Mouse (Mus musculus): ENCODE data around the gene Myrip. TPM values are rescaled to one million over a fixed set of nuclear protein-coding genes. Genes with fewer than 3 reads are reported as not detected.

Gene Myrip
- polyA plus RNA-seq, 1 experiment from 2014 or later: 2.2 TPM

DNA sequence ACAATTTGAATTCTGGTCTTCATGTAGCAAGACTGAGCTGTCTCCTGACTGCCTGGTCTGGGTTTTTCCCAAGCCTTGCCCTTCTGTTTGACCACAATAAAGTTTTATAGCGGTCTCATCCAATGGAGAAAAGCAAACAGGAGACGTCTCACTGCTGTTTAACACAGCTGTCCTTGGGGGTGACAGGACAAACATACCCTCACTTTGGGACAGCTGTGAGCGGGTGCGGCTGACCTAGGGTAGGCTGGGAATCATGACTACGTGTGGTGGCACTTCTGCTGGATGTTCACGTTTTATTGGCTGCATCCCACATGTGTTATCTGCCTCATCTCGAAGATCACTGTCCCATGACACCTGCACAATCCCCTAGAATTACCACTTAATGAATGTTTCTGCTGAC lies 49.7 kb downstream of the Myrip start:
- Histone ChIP-seq H3K4me2 (ENCODE audit: low read length) (no peak overlapping the region), H3K27me3 (replicated peaks; ENCODE audit: control insufficient read depth, insufficient read depth, low read length) (no peaks in the 10 kb centered on the region), H3K4me3 (replicated peaks; ENCODE audit: low read length) (no peak overlapping the region), H3K4me1 (replicated peaks; ENCODE audit: control insufficient read depth, insufficient read depth, low read length) (peaks cover 9% of the 10 kb centered on the region), H3K9ac (replicated peaks; ENCODE audit: low read depth, low read length) (no peak overlapping the region), H3K27ac (ENCODE audit: low read length) (no peak overlapping the region), H3K9me3 (ENCODE audit: control insufficient read depth, low read length) (no peaks in the 10 kb centered on the region), H3K36me3 (ENCODE audit: control insufficient read depth, insufficient read depth) (no peaks in the 10 kb centered on the region)
- no peak for ATAC-seq
- whole genome bisulfite sequencing: 88% methylated on average over 7 of the region's 7 CpGs

DNA sequence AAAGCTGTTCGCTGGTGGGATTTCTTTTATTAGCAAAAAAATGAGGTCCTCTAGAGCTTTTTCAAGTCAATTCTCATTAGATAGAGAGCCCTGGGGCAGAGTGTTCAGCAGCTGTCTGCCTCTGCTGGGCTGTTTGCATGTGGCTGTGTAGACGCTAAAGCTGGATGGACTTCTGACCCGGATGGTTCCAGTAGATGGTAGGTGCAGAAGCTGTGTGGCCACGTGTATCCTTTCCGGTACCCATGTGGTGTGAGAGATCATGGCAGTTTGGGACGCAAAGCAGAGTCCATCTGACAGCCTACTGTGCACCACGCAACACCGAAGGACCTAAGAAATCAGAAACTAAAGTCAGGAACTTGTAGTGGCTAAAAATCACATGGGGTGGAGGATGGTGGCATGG lies 50.2 kb downstream of the Myrip start:
- Histone ChIP-seq H3K4me3 (replicated peaks; ENCODE audit: low read length) (no peak overlapping the region), H3K4me2 (ENCODE audit: low read length) (no peak overlapping the region), H3K27me3 (replicated peaks; ENCODE audit: control insufficient read depth, insufficient read depth, low read length) (no peaks in the 10 kb centered on the region), H3K9me3 (ENCODE audit: control insufficient read depth, low read length) (no peaks in the 10 kb centered on the region), H3K9ac (replicated peaks; ENCODE audit: low read depth, low read length) (no peak overlapping the region), H3K4me1 (replicated peaks; ENCODE audit: control insufficient read depth, insufficient read depth, low read length) (peaks cover 8% of the 10 kb centered on the region), H3K36me3 (ENCODE audit: control insufficient read depth, insufficient read depth) (no peaks in the 10 kb centered on the region), H3K27ac (ENCODE audit: low read length) (no peak overlapping the region)
- WGBS: 93% methylated on average over 8 of the region's 8 CpGs
- no peak for ATAC-seq

DNA sequence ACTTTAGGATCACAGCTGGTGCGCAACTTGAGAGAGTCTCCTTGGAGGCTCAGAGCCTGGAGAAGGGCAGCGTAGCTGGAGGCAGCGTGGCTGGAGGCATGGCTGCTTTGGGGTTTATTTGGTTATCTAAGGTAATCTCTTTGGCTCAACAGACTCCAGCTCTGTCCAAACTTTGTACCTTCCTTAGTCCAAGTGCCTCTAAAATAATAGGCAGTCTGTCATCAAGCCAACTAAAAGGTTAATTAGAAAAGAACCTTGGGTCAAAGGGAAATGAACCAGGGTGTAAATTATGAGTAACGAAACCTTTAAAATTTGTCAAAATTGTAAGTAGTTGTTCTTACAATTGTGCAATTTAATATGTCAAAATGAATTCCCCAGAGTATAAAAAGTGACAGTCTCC lies 51.7 kb downstream of the Myrip start:
- H3K27me3 ChIP-seq (replicated peaks; ENCODE audit: control insufficient read depth, insufficient read depth, low read length): no peaks in the 10 kb centered on the region
- no peak for ATAC-seq
- H3K9ac ChIP-seq (replicated peaks; ENCODE audit: low read depth, low read length): no peak overlapping the region
- no peak overlapping the region for H3K4me3 ChIP-seq (replicated peaks; ENCODE audit: low read length)
- H3K27ac ChIP-seq (ENCODE audit: low read length): no peak overlapping the region
- H3K36me3 ChIP-seq (ENCODE audit: control insufficient read depth, insufficient read depth): no peaks in the 10 kb centered on the region
- 91% methylated on average over 4 of the region's 4 CpGs for WGBS
- no peaks in the 10 kb centered on the region for H3K9me3 ChIP-seq (ENCODE audit: control insufficient read depth, low read length)
- peaks cover 8% of the 10 kb centered on the region for H3K4me1 ChIP-seq (replicated peaks; ENCODE audit: control insufficient read depth, insufficient read depth, low read length)
- H3K4me2 ChIP-seq (ENCODE audit: low read length): no peak overlapping the region

DNA sequence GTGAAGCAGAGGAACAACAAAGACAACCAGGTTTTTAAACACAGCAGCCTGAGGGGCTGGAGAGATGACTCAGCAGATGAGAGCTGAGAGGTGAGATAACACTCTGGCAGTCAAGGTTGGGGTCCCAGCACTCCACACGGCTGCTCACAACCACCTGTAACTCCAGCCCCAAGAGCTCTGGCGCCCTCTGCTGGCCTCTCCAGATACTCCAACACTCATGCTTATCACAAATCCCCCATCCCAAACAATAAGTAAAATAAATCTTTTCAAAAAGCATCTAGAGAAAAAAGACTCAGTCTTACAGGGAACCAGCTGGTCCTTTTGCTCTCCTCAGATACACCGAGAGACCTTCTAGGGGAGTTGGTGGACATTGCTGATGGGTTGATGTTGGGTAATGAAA lies 52.7 kb downstream of the Myrip start:
- no peaks in the 10 kb centered on the region for H3K9me3 ChIP-seq (ENCODE audit: control insufficient read depth, low read length)
- H3K27ac ChIP-seq (ENCODE audit: low read length): no peak overlapping the region
- peaks cover 5% of the 10 kb centered on the region for H3K4me1 ChIP-seq (replicated peaks; ENCODE audit: control insufficient read depth, insufficient read depth, low read length)
- no peak for ATAC-seq
- no peak overlapping the region for H3K9ac ChIP-seq (replicated peaks; ENCODE audit: low read depth, low read length)
- no peaks in the 10 kb centered on the region for H3K27me3 ChIP-seq (replicated peaks; ENCODE audit: control insufficient read depth, insufficient read depth, low read length)
- no peak overlapping the region for H3K4me3 ChIP-seq (replicated peaks; ENCODE audit: low read length)
- no peak overlapping the region for H3K4me2 ChIP-seq (ENCODE audit: low read length)
- WGBS: 70% methylated on average over 3 of the region's 3 CpGs
- no peaks in the 10 kb centered on the region for H3K36me3 ChIP-seq (ENCODE audit: control insufficient read depth, insufficient read depth)

DNA sequence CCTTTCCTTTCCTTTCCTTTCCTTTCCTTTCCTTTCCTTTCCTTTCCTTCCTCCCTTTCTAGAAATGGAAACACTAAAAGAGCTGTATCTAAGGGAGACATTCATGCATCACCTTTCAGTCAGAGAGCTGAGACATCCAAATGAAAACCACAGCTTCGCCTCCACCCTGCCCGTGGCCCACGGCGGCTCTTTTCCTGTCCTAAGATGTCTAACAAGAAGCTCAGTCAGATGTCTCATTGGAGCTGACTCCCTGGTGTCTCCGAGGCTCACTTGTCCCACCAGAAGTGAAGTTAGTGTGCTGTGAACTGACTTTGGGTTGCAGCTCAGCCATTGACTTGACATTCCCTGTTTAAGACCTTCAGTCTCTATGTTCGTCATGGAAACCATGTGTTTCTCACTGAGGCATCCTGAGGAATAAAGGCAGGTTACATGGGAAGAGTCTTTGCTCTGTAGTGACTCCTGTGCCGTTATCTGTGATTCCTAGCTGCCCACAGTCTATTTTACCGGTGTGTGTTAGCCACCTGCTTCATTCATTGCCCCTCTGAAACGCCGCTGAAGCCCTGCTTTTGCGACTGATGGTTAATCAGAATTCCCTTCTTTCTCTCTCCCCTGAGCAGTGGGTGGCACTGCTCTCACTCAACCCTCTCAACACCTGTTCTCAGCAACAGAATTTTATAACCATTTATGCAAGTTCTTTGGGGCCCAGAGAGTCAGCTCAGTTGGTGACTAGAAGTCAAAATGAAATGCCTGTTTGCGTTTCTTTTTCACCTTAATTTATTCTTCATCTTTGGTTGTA lies 53.4 kb downstream of the Myrip start:
- Histone ChIP-seq H3K27ac (ENCODE audit: low read length) (no peak overlapping the region), H3K9me3 (ENCODE audit: control insufficient read depth, low read length) (no peaks in the 10 kb centered on the region), H3K27me3 (replicated peaks; ENCODE audit: control insufficient read depth, insufficient read depth, low read length) (no peaks in the 10 kb centered on the region), H3K9ac (replicated peaks; ENCODE audit: low read depth, low read length) (no peak overlapping the region), H3K4me1 (replicated peaks; ENCODE audit: control insufficient read depth, insufficient read depth, low read length) (no peaks in the 10 kb centered on the region), H3K36me3 (ENCODE audit: control insufficient read depth, insufficient read depth) (no peaks in the 10 kb centered on the region), H3K4me2 (ENCODE audit: low read length) (no peak overlapping the region), H3K4me3 (replicated peaks; ENCODE audit: low read length) (no peak overlapping the region)
- ATAC-seq: no peak
- WGBS: 92% methylated on average over 12 of the region's 12 CpGs

DNA sequence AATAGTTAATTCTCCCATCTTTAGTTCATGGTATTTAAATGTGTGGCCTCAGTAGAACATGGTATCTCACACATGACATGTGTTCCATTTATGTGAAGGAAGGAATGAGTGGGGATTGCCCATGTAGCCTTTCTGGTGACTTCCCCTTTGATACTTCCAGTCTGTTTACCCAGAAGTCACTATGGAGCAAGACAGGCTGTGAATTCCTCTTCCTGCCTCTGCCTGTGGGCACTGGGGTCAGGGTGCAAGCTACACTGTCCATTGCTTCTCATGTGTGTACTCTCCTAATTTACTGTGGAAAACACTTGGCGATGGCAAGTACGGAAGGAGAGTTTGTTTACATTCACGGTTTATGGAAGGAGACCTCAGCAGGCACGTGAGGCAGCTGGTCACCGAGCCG lies 55.2 kb downstream of the Myrip start:
- Histone ChIP-seq H3K36me3 (ENCODE audit: control insufficient read depth, insufficient read depth) (no peaks in the 10 kb centered on the region), H3K27ac (ENCODE audit: low read length) (no peak overlapping the region), H3K9me3 (ENCODE audit: control insufficient read depth, low read length) (no peaks in the 10 kb centered on the region), H3K4me2 (ENCODE audit: low read length) (no peak overlapping the region), H3K4me1 (replicated peaks; ENCODE audit: control insufficient read depth, insufficient read depth, low read length) (no peaks in the 10 kb centered on the region; the same call in 1 of the 2 replicates), H3K27me3 (replicated peaks; ENCODE audit: control insufficient read depth, insufficient read depth, low read length) (no peaks in the 10 kb centered on the region), H3K4me3 (replicated peaks; ENCODE audit: low read length) (no peak overlapping the region), H3K9ac (replicated peaks; ENCODE audit: low read depth, low read length) (no peak overlapping the region)
- WGBS: 94% methylated on average over 6 of the region's 6 CpGs
- no peak for ATAC-seq

DNA sequence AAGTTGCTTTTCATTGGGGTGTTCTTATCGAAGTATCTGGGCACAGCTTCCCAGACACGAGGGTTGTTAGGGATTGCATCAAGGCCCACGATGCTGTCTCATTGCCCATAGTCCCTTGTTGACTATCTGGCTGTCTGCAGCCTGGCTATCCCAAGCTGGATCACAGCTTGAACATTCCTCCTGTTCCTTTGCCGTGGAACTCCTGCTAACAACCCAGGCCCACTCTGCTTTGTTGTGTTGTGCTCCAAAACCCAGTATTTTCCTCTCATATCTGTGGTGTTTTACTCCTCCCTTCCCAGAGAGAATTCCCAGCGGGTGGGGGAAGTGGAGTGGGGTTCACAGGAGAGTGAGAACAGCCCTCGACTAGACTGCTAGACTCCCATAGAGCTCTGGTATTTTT lies 56.7 kb downstream of the Myrip start:
- Histone ChIP-seq H3K4me2 (ENCODE audit: low read length) (no peak overlapping the region), H3K9me3 (ENCODE audit: control insufficient read depth, low read length) (no peaks in the 10 kb centered on the region), H3K27me3 (replicated peaks; ENCODE audit: control insufficient read depth, insufficient read depth, low read length) (no peaks in the 10 kb centered on the region), H3K36me3 (ENCODE audit: control insufficient read depth, insufficient read depth) (no peaks in the 10 kb centered on the region), H3K9ac (replicated peaks; ENCODE audit: low read depth, low read length) (no peak overlapping the region), H3K4me3 (replicated peaks; ENCODE audit: low read length) (no peak overlapping the region), H3K4me1 (replicated peaks; ENCODE audit: control insufficient read depth, insufficient read depth, low read length) (no peaks in the 10 kb centered on the region; the same call in 1 of the 2 replicates), H3K27ac (ENCODE audit: low read length) (no peak overlapping the region)
- no peak for ATAC-seq
- WGBS: 80% methylated on average over 6 of the region's 6 CpGs

DNA sequence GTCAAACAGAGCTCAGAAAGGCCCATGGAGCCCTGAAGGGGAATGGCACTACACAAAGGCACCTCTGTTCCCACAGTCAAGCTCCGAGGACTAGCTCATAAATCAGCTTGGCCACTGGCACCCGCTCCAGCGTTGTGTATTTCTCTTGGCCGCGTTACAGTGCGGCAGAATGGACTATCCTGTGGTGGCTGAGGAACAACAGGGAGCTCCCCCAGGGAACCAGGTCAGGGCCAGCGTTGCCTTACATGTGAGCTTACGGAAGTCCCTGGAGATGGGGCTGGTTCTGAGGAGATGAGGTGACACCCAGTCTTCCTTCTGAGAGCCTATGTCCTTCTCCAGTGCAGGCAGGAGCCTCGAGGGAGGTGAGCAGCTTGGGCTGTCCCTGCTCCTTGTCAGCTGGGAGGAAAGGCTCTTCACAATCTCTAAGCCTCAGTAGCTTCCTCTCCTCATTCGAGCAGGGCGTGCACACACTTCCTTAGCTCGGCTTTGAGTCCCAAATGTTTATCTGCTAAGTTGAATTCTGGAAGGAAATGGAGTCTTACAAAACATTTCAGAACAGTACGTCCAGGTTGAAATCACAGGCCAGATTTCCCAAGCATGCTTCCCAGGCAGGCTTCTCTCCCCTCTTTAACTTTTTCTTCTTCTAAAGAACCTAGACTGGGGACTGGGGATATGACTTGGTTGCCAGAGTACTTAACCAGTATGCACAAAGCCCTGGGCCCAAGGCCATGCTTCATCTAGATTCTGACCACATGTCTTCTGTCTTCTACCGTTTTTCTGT lies 59.3 kb downstream of the Myrip start:
- WGBS: 62% methylated on average over 14 of the region's 14 CpGs

DNA sequence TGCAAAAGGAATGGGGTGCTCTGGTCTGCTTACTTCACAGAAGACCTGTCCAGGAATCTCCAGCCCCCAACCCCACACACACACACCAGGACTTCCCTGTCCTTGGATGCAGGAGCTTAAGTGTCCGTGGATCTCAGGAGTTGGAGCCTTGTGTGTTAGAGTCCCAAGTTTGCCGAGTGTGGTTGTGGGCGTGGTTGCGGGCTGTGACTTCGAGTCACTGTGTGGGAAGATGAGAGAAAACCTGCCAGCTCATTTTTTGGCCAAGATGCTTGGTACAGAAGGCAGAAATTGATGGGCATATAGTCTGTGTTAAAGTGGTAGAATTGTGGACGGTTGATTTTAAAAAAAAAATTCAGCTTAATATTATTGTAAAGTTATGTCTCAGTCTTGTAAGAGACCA lies 60.3 kb downstream of the Myrip start:
- Histone ChIP-seq H3K9ac (replicated peaks; ENCODE audit: low read depth, low read length) (no peak overlapping the region), H3K4me2 (ENCODE audit: low read length) (no peak overlapping the region), H3K27ac (ENCODE audit: low read length) (no peak overlapping the region), H3K4me1 (replicated peaks; ENCODE audit: control insufficient read depth, insufficient read depth, low read length) (no peaks in the 10 kb centered on the region; the same call in 1 of the 2 replicates), H3K9me3 (ENCODE audit: control insufficient read depth, low read length) (no peaks in the 10 kb centered on the region), H3K27me3 (replicated peaks; ENCODE audit: control insufficient read depth, insufficient read depth, low read length) (no peaks in the 10 kb centered on the region), H3K4me3 (replicated peaks; ENCODE audit: low read length) (no peak overlapping the region), H3K36me3 (ENCODE audit: control insufficient read depth, insufficient read depth) (no peaks in the 10 kb centered on the region)
- 87% methylated on average over 6 of the region's 6 CpGs for WGBS
- no peak for ATAC-seq

More for the DNA sequence above, 59.3 kb downstream of the Myrip start:
- H3K27ac ChIP-seq (ENCODE audit: low read length): no peak overlapping the region
- no peaks in the 10 kb centered on the region for H3K27me3 ChIP-seq (replicated peaks; ENCODE audit: control insufficient read depth, insufficient read depth, low read length)
- no peaks in the 10 kb centered on the region; the same call in 1 of the 2 replicates for H3K4me1 ChIP-seq (replicated peaks; ENCODE audit: control insufficient read depth, insufficient read depth, low read length)
- H3K9me3 ChIP-seq (ENCODE audit: control insufficient read depth, low read length): no peaks in the 10 kb centered on the region
- no peak overlapping the region for H3K4me2 ChIP-seq (ENCODE audit: low read length)
- 0 out of 2 replicates have a peak, but pooled peaks have one; percentile 31 for ATAC-seq
- no peak overlapping the region for H3K9ac ChIP-seq (replicated peaks; ENCODE audit: low read depth, low read length)
- H3K4me3 ChIP-seq (replicated peaks; ENCODE audit: low read length): no peak overlapping the region
- no peaks in the 10 kb centered on the region for H3K36me3 ChIP-seq (ENCODE audit: control insufficient read depth, insufficient read depth)

Data from forebrain, embryonic 16.5 days (tissue).